Mouse (Mus musculus) adrenal gland, postnatal 25 days (tissue): ENCODE results near the gene Hoxc5. TPM values are rescaled to one million over a fixed set of nuclear protein-coding genes. Genes with fewer than 3 reads are reported as not detected.

Experiments
- DNase-seq: peaks from one replicate; pipeline ENCODE4 v3.0.0; 2021; ENCODE audit warnings: mixed read lengths
- total RNA-seq: library from RNA; stranded (reverse); gene quantifications from 2 replicates; pipeline ENCODE4 v1.2.3, GENCODE M21; 2021

The Hoxc5 gene
- total RNA-seq, 1 experiment from 2014 or later: 7.6 TPM

GRCm38 (mm10) chr15:102990461-102991397 lies 23.5 kb downstream of the Hoxc5 start, which contains the start of gene Hoxc8:
TSS of gene Hoxc8 (plus strand) at chr15:102990607.
- peak; percentile 52 for DNase-seq

GRCm38 (mm10) chr15:102991782-102992181 lies 24.5 kb downstream of the Hoxc5 start:
- DNase-seq: no peak

DNA sequence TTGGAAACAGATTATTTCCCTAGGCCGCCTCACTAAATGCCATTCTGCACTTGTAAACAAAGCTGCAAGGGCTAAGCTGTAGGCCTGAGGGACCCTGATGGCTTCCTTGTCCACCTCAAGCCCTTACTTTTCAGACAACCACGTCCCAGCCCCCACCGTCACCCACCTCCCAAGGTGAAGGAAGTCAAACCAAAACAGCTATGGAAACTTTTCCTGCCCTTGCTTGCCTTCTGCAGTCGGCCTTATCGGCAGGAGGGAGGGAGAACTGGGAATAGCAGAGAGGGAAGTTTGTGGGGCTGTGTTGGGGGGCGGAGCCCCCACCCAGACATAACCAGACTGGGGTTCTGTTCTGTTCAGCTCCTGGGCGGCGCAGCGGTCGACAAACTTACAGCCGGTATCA lies 25.0 kb downstream of the Hoxc5 start:
- no peak for DNase-seq

DNA sequence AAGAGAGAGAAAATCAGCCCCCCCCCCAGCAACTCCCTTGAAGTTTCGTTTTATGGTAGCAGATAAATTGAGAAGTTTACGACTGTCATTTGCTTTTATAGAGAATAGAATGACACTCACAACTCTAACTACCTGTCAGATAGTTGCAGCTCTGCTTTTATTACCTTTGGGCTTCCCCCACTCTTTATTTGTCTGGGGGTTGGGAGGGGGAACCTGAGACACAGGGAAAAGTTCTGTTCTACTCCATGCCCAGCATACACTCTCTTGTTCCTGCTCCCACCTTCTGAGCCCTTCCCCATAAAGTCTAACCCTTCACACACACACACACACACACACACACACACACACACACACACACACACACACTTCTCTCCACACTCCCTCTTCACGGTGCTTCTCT lies 25.6 kb downstream of the Hoxc5 start:
- no peak for DNase-seq

GRCm38 (mm10) chr15:102996548-102996947 lies 29.3 kb downstream of the Hoxc5 start:
- no peak for DNase-seq

- DNase-seq: no peak
Measured at GRCm38 (mm10) chr15:102997431-102997830, 30.2 kb downstream of the Hoxc5 start.

- DNase-seq: peak; percentile 42
Measured at GRCm38 (mm10) chr15:102997939-102998355, 30.7 kb downstream of the Hoxc5 start, which contains the start of gene Hoxc6. TSS of gene Hoxc6 (plus strand) at chr15:102998257.

DNA sequence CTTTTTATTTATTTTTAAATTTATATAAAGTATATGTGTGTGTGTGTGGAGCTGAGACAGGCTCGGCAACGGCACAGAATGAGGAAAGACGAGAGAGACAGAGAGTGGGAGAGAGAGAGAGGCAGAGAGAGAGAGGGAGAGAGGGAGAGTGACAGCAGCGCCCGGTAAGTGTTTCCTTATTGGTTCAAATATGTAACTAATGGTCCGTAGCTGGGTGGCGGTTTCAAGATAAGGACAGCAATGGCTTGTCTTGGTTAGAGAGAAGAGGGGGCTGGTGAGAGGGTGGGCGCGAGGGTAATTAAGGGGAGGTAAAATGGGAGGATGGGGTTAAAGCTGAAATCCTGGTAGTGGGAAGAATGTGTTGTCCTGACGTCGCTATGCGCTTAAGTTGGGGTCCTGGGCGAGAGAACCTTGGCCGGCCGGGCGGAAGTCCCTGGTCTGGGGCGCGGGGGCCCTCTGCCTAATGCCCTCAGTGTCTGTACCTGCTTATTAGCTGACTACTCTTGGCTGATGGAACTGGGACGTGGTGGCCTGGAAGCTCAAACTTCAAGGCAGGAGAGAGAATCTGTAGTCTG lies 31.5 kb downstream of the Hoxc5 start:
- no peak for DNase-seq

- peak; percentile 89 for DNase-seq
Measured at GRCm38 (mm10) chr15:102999183-102999831, 32.1 kb downstream of the Hoxc5 start.

- no peak for DNase-seq
Measured at GRCm38 (mm10) chr15:102999955-103000354, 32.7 kb downstream of the Hoxc5 start.

DNA sequence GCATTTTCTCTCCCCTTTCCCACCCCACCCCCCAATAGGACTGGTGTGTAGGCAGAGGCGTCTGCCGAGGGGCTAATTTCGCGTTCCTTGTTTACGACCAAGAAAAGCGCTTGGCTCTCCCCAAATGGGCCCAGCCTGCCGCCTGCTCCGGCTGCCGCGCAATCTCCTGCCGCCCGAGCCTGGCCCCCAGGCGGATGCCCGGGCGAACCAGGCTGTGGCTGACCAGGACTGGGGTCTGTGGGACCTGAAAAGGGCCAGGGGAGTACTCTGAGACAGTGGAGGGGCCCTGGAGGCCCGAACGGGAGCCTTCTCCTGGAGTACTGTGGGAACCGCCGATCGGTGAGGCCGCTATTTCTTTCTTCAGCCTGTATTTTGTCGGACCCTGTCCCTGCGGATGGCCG lies 33.3 kb downstream of the Hoxc5 start:
- DNase-seq: no peak

DNA sequence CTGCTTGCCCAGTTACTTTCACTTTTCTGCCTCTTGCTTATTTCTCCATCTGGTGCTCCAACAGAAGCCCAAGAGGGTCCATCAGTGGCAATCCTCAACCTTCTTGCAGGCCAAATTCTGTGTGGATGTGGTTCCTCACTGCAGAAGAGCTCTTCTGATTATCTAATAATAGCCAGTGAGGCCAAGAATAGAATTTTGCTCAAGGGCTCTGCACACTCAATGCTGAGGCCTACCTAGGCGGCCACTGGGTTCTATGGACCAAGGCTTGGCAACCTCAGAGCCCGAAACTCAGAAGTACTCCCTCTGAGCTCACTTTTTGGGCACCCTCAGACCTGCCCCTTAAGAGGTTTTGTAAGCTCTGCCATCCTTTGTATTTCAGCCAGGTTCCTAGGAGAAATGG lies 34.1 kb downstream of the Hoxc5 start:
- no peak for DNase-seq

DNA sequence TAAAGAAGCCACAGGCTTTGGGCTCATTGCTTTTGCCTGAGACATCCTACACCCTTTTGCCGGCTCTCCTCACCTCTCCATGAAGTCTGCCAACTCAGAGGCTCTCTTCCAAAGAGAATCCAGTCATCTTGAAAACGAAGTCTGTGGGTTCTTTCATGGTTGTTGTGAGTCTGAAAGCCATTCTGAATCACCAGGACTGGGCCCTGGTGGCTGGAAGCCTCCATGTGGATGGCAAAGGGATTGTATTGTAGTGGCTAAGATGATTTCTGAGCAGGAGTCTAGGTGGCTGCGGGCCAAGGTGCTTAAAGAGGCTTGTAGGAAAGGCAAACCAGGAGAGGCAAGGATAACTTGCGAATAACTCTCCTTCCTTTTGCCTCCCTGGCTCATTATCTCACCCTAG lies 34.9 kb downstream of the Hoxc5 start:
- DNase-seq: peak; percentile 45

GRCm38 (mm10) chr15:103002821-103003448 lies 35.7 kb downstream of the Hoxc5 start:
- no peak for DNase-seq

GRCm38 (mm10) chr15:103005308-103005707 lies 38.1 kb downstream of the Hoxc5 start:
- peak; percentile 57 for DNase-seq

GRCm38 (mm10) chr15:103005797-103006196 lies 38.6 kb downstream of the Hoxc5 start:
- no peak for DNase-seq

DNA sequence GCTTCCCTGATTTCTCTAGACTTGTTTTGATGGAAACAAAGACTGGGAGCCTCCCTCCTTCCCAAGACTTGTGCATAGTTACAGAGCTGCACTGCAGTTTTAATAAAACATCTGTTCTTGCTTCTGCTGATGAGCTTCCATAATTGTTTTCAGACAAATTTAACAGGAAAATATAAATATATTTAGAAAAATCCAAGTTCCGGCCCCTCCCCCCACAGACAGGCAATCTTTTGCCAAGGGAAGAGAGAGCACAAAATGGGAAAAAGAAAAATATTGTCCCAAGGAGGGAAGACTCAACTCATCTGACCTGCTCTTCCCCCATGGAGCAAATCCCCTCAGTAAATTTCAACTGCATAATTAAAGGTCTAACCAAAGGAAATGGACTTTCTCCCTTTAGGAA lies 39.1 kb downstream of the Hoxc5 start:
- DNase-seq: no peak

- DNase-seq: peak; percentile 57
Measured at GRCm38 (mm10) chr15:103009265-103010111, 42.2 kb downstream of the Hoxc5 start.

GRCm38 (mm10) chr15:103010112-103010846 lies 43.0 kb downstream of the Hoxc5 start:
- DNase-seq: peak; percentile 54

DNA sequence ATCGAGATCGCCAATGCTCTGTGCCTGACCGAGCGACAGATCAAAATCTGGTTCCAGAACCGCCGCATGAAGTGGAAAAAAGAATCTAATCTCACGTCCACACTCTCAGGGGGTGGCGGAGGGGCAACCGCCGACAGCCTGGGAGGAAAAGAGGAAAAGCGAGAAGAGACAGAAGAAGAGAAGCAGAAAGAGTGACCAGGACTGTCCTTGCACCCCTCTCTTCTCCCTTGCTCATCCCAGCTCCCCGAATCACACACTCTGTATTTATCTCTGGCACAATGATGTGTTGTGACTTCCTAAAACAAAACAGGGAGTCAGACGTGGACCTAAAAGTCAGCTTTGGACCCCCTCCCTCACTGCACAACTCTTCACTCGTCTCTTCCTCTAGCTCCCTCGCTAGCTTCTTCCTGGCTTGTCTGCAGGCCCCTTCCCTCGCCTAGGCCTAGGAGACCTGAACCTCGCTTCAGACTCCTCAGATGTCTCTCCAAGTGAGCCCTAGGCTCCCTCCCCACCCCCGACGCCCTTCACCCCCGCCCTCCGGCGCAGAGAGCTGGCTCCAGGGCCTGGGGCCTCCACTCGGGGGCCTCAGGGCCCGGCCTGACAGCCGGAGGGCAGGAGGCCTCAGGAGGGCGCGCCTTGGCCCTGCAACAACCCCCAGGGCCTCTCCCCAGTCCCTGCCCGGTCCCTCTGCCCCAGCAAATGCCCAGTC lies 43.8 kb downstream of the Hoxc5 start:
- no peak for DNase-seq
